Mouse (Mus musculus): ENCODE measurements around the gene Dnajc13.

Gene Dnajc13

GRCm38 (mm10) chr9:104123622-104124021, 139.1 kb downstream of the Dnajc13 start:
- DNase-seq (ENCODE audit: extremely low spot score, low spot score) = no peak

- no peak for DNase-seq (ENCODE audit: extremely low spot score, low spot score)
Observed at GRCm38 (mm10) chr9:104123101-104123500, 139.6 kb downstream of the Dnajc13 start.

- no peak for DNase-seq (ENCODE audit: extremely low spot score, low spot score)
Observed at GRCm38 (mm10) chr9:104109151-104109550, 153.6 kb downstream of the Dnajc13 start.

- DNase-seq (ENCODE audit: extremely low spot score, low spot score) = no peak
Observed at GRCm38 (mm10) chr9:104108571-104109143, 154.1 kb downstream of the Dnajc13 start.

GRCm38 (mm10) chr9:104107482-104107881, 155.2 kb downstream of the Dnajc13 start:
- no peak for DNase-seq (ENCODE audit: extremely low spot score, low spot score)

- DNase-seq (ENCODE audit: extremely low spot score, low spot score) = no peak
Observed at GRCm38 (mm10) chr9:104106930-104107329, 155.8 kb downstream of the Dnajc13 start.

GRCm38 (mm10) chr9:104104986-104105385, 157.7 kb downstream of the Dnajc13 start:
- DNase-seq (ENCODE audit: extremely low spot score, low spot score) = no peak

- DNase-seq (ENCODE audit: extremely low spot score, low spot score) = no peak
Observed at GRCm38 (mm10) chr9:104102901-104103300, 159.8 kb downstream of the Dnajc13 start.

- no peak for DNase-seq (ENCODE audit: extremely low spot score, low spot score)
Observed at GRCm38 (mm10) chr9:104102301-104102700, 160.4 kb downstream of the Dnajc13 start.

GRCm38 (mm10) chr9:104101458-104101857, 161.3 kb downstream of the Dnajc13 start:
- no peak for DNase-seq (ENCODE audit: extremely low spot score, low spot score)

Measured in neural tube, embryonic 10.5 days (tissue).